Mouse (Mus musculus): ENCODE results near the gene Chd2. TPM values are rescaled to one million over a fixed set of nuclear protein-coding genes. Genes with fewer than 3 reads are reported as not detected.
"Not testable (repeated sequence)": the region's sequence is repeated elsewhere in the genome, so short reads cannot be mapped to it uniquely, and the experiment has no call there.

Gene Chd2
- 10 to 100 TPM; 28.2 to 38.8 TPM for total RNA-seq (2021)
- long read RNA-seq, experiment 1, partial matches to known transcripts: 1 of 5 reads
- long read RNA-seq, experiment 1, other reads (novel, unspliced or antisense): 3 of 5 reads
- long read RNA-seq, experiment 2, partial matches to known transcripts: 0 of 1 reads
- long read RNA-seq, experiment 2, other reads (novel, unspliced or antisense): 0 of 1 reads

DNA sequence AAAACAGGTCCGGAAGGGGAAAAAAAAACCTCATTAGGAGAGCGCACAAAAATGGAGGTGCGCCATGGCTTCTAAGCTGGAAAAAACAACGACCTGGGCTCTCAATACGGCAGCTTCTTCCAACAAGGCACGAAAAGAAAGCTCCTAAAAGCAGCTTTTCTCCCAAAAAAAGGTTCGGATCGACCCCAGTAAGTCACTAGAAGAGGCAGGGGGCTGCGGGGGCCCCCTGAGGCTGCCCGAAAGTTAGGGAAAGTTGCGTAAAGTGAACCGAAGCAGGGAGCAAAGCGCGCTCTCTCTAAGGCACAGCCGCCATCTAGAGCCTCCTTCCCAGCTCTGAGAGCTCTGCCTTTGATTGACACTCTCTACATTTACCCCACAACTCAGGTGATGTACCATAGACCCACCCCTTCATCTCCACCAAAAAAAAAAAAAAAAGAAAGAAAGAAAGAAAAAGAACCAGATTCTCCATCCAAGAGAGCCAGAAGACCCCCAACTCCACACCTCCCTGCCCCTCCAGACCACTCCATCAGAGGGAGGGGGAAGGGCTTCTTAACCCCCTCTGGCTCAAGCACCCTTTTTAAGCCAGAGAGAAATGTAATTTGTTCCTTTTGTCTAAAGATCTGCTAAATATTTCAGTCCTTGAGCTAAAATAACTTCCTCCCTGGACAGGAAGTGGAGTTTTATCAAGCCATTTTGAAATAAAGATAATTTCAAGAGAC, at the start of gene Chd2:
Gene Chd2 (minus strand): TSS at position 419 of the 719 bp plus-strand sequence.
- peak; percentile 73 to 84 for DNase-seq

DNA sequence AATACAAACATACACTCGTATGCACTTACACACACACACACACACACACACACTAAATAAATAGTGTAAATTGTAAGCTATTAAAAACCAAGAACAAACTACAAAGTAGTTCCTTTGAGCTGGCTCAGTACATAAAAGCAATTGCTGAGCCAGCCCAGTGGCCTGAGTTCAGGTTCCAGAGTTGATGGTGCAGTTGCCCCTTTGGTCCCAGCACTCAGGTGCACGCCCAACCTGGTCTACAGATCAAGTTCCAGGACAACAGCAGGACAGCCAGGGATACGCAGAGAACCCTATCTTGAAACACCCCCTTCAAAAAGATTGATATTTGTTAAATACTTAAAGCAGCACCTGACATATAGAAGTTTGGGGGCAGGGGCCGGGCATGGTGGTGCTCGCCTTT, 49.1 kb upstream of the Chd2 start:
- no peak for DNase-seq

DNA sequence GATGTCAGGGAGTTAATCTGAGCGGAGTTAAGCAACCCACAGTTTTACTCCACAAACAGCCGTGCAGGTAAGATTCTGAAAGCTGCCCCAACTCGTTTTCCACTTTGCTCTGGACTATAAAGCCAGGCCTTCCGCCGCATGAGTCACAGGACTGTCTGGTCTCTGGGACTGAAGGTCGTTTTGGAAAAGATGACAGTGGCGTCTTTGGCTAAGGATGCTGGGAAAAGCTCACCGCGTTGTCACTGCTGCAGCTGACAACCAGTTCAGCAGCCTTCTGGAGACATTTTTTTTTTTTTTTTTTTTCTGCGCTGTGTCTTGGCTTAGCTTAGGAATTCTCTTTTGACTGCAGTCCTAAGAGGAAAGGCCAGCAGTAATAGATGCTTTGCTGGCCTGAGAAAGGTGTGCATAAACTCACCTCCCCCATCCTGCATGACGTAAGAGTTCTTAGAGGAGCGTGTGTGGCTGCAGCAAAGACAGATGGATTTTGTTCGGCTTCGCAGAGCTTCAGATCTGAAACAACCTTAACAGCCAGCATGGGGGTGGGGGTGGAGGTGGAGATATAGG, 47.7 kb upstream of the Chd2 start:
- peak; percentile 49 to 51 for DNase-seq

GRCm38 (mm10) chr7:73588351-73588906, 46.8 kb upstream of the Chd2 start:
- DNase-seq: no peak

- no peak for DNase-seq
Observed at GRCm38 (mm10) chr7:73586717-73587116, 45.1 kb upstream of the Chd2 start.

- DNase-seq: no peak
Observed at GRCm38 (mm10) chr7:73586206-73586605, 44.6 kb upstream of the Chd2 start.

DNA sequence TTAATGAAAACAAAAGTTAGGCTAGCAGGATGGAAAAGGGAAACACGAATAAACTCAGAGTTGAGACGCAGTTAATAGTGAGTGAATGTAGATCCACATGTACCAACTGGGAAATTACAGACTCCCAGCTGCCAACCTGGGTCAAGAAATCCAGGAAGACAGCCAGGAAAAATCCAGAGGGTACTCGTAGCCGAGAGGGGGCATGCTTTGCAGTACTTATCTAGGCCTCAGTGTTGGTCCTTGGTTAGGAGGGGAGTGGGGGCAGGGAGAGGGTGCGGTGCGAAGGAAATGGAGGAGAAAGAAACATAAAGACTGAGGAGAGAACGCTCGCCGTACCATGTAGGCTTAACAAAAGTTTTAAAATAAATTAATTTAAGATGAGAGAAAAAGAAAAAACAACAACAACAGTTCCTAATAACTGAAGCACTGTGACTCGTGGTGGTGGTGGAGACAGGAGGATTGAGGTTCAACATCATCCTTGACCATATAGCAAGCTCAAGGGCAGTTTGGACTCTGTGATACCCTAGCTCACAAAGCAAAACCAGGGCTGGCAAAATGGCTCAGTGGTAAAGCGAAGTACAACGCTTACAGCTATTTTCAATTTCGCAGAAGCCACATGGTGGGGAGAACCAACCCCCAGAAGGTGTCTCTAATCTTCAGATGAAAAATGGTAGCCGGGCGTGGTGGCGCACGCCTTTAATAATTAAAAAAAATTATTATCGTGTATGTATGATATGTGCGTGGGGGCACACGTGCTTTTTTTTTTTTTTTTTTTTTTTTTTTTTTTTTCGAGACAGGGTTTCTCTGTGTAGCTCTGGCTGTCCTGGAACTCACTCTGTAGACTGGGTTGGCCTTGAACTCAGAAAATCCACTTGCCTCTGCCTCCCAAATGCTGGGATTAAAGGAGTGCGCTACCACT, 43.7 kb upstream of the Chd2 start:
- no peak for DNase-seq

DNA sequence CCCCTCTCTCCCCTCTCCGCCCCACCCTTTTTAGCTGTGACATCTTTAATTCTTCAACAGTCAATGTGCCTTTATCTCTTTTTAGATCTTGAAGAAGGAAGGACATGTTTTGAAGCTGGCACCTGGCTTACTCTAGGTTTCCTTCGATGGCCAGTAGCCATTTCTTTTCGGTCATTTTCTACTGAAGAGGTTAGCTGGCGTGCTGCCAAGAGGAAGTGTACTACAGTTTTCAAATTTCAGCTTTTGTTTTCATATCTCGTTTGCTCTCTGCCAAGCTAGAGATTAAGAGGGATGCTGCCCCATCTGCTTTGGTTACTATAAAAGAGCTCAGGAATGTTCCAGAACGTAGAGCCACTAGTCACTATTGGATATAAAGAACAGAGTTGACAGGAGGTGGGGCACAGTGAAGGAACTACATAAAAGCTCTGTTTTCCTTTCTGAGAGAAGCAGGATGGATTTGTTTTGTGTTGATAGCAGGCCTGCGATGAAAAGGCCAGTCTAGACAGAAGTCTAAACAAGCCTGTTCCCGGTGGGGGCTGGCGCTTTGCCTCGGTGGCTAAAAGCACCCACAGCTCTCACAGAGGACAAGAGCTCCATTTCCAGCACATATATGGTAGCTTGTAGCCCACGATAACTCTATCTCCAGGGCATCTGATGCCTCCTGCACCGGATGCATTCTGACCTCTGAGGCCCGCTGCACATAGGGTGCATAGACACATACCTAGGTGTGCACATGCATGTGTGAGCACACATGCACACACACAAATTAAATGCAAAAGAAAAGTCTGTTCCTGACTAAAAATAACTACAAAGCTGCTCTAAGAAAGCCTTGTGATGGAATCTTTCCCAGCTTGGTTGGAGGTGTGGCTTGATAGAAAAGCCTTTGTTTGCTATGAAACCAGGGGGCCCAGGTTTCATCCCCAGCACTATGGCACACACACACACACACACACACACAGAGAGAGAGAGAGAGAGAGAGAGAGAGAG, 42.7 kb upstream of the Chd2 start:
- peak; percentile 71 to 83 for DNase-seq

DNA sequence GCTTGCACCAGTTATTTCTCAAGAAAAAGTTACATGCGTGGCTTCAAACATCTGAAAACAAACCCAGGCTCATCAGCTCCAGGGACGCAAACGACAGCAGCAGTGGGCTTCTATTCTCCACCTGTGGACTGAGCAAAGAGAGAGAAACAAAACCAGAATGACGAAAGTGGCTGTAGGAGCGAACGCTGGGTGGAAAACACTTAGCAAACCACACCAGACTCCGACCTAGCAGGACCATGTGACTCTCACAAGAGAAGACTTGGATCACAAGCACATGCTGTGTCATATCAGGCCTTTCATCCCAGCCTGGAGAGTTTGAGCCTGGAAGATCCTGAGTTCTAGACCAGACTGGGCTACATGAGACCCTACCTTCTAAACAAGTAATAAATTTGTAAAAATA, 41.8 kb upstream of the Chd2 start:
- DNase-seq: no peak

- no peak for DNase-seq
Observed at GRCm38 (mm10) chr7:73581836-73582375, 40.3 kb upstream of the Chd2 start.

- DNase-seq: peak in 1 of 2 experiments; percentile 55
Observed at GRCm38 (mm10) chr7:73579072-73579731, 37.6 kb upstream of the Chd2 start.

- no peak for DNase-seq
Observed at GRCm38 (mm10) chr7:73577888-73578421, 36.3 kb upstream of the Chd2 start.

- DNase-seq: no peak
Observed at GRCm38 (mm10) chr7:73576101-73576936, 34.7 kb upstream of the Chd2 start.

GRCm38 (mm10) chr7:73575257-73575656, 33.6 kb upstream of the Chd2 start:
- no peak for DNase-seq

- not testable (repeated sequence) for DNase-seq
Observed at GRCm38 (mm10) chr7:73574673-73575072, 33.0 kb upstream of the Chd2 start.

GRCm38 (mm10) chr7:73572571-73572970, 30.9 kb upstream of the Chd2 start:
- DNase-seq: no peak

DNA sequence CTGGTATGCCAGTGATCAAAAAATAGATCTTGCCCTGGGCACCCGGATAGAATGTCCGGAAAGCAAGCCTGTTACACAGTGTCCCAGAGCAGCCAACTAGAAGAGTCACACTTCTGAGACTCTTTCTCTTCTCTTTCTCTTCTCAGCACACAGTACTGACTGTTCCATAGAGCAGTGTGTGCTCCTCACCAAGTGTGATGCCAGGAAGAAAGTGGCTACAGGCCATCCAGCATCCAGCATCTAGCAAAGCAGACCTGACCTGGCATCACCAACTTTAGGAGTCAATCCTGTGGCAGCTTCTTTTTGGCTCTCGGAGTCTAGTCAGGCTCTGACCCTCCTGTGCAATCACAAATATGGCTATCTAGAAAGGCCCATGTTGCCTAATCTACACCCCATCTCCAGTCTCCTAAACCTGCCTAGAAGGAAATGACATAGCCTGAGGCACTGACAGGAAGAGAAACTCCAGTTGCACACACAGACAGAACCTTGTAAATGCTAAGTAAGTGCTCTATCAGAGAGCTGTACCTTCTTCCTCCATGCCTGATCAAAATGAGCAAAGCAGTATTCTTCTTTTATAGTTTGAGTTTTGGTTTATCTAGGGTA, 27.3 kb upstream of the Chd2 start:
- DNase-seq: no peak

DNA sequence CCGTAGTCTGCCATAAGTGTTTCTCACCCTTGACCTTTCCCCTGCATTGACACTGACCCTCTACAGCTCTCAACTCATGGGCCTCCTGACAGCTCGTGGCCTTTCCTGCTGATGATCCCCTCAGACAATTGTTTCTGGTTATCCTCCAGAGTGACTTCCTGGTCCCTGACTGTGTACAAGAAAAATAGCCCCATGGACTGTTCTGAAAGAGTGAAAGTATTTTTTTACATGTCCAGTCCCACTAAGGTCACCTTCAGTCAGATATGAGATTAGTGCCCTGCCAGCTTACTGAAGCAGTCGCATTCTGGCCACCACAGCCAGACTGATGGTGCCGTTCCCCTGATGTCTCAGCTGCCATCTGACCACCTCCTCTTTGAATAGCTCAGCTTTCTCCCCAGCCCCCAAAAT, 26.1 kb upstream of the Chd2 start:
- peak in 1 of 2 experiments; percentile 37 for DNase-seq

All from heart, adult 18-20 months (tissue).